In genomic region chr5:110807453-110807852, GRCm38 (mm10) we compare ENCODE assay signal across 1 mouse cellular context.
TF ChIP-seq lines count a peak whose summit lies in the region.

No protein-coding gene starts in this region.

TF ChIP-seq in CH12.LX, 34 proteins besides CTCF, POLR2A, EP300 and RAD21 (continued from another document):
- TF ChIP-seq TCF12 (IDR thresholded peaks at IDR 0.05; ENCODE audit: low read depth, low read length) (0 out of 2 replicates have a peak, but pooled peaks have one; percentile 15), ELF1 (IDR thresholded peaks at IDR 0.05; ENCODE audit: low read depth, low read length) (no peak)
